Mouse (Mus musculus) kidney, adult 2 months (tissue): Measurements from ENCODE around the gene Grin2b.

Source experiments
- CTCF ChIP-seq: fragments of 200-500 bp; conservative IDR thresholded peaks from 2 replicates; pipeline ENCODE4 v1.5.1; 2011; ENCODE audit warnings: low read depth, mild to moderate bottlenecking, control low read depth, low read length, moderate library complexity, mixed read lengths; ENCODE audit not compliant: insufficient read depth, insufficient read length
- POLR2A ChIP-seq: fragments of 200-500 bp; IDR thresholded peaks from one replicate; pipeline ENCODE4 v1.6.1; 2011; ENCODE audit warnings: low read depth, low read length, control low read depth

- no peak for TF ChIP-seq CTCF
- no peak for TF ChIP-seq POLR2A
Observed at GRCm38 (mm10) chr6:135907137-135907536, 266.2 kb downstream of the Grin2b start.
